Mouse (Mus musculus) lung, postnatal 14 days (tissue): Measurements from ENCODE around the gene Gga2.

Experiments
- DNase-seq: peaks from one replicate; pipeline ENCODE4 v3.0.0; 2021

Gga2 gene

DNA sequence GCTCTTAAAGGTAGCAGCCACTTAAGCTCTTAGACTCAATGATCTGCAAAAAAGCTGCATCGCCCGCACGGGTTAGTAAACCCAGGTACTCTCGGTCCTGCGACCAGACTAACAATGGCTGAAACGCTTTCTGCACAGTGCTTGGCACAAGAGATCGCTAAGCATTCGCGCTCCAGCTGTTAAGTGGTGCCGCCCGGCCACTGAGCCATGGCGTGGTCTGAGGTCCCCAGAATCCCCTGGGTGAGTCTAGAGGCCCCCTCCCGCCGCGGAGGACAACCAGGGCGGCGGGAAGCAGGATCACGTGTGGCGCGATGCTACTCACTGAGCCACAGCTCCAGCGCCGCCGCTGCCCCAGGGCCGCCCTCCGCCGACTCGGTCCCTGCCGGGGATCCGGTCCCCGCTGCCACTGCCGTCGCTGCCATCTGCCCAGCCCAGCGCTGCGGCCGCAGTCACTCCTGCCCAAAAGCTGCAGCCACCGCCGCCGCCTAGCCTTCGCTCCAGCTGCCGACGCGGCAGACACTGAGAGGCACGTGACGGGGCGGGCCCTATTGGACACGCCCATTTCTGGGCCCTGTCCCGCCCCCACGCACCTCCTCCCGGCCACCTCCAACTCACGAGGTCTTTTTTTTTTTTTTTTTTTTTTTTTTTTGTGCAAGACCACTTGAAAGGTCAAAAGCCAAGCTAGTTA is at the start of gene Gga2:
Gene Gga2, minus strand, starts transcription at position 556 of the 688 bp plus-strand sequence.
- peak; percentile 88 for DNase-seq

GRCm38 (mm10) chr7:122067517-122068381 is 46.7 kb upstream of the Gga2 start:
- DNase-seq = no peak

DNA sequence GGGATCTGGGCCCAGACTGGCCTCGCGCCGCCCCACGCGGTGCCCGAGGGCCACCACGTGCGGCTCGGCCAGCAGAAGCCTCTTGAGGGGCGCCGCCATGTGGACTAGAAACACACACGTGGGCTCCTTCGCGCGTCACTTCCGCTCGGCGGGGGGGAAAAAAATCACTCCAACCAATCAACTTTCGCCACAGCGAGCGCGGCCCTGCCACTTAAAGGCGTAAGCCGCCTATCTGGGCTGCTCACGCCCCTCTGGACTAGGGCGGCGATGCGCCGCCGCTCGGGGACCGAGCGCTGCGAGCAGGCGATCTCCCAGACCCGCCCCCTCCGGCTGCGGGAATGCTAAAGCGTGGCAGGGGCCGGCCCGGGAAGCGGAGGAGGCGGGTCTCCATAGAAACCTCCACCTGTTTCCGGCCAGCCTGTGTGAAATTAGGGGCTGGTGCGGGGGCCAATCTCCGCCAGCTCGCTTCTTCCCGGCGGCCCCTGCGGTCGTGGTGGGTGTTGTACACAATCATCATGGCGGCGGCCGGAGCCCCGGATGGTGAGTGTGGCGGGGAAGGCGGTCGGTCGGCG is 46.0 kb upstream of the Gga2 start, which contains the start of the genes Ubfd1 and Ears2:
Gene Ubfd1, plus strand, starts transcription at position 231 of the 572 bp plus-strand sequence.
Gene Ears2, minus strand, starts transcription at position 319 of the 572 bp plus-strand sequence.
- DNase-seq = peak; percentile 95

DNA sequence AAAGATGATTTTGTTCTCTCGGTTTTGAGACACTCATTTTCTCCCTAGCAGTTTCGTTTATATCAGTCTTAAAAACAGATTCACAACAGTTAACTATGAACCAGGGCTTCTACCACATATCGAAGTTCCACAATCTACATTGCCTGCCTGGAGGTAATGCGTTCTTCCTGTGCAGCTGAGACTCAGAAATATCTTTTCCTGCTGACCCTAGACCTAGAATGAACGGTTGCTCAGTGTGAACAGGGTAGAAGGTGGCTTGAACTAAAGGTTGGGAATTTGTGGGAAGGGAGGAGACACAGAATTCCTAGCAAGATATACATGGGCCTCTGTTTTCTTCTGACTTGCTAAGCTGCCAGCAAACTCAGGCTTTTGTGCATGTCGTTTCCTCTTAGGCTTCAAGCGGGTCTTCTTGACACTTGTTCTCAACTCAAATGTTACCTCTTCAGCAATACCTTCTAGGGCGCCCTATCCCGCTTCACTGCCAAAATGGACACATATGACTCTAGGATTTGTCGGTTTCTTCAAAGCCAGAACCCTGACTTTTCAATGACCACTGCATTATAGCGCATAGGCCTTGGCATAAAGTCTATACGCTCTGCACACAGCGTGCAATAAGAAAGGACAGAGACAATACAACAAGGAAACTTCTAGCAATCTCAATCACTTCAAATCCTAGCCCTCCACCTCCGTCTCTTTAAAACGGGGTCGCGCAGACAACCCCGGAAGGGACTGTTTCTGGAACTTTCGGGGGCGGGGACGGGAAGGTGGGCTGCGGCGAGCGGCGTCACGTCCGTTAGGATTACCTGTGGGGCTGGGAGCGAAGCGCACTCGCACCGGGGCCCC is 45.3 kb upstream of the Gga2 start:
- no peak for DNase-seq

DNA sequence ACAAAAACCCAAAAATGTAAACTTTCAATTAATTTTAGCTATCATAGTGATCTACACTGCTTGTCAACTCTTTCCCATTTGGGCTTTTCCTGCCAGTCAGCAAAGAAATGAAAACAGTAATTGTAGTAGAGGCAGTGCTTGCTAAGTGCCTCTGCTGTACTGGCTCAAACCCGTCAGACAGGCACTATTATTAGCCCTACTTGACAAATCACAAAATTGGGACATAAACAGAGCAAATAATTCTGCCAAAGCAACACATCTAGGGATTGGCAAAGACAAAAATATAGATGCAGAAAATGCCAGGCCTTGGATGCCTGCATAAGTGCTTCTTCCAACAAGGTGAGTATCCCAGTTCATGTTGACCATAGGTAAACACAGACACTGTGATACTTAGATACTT is 44.6 kb upstream of the Gga2 start:
- no peak for DNase-seq

DNA sequence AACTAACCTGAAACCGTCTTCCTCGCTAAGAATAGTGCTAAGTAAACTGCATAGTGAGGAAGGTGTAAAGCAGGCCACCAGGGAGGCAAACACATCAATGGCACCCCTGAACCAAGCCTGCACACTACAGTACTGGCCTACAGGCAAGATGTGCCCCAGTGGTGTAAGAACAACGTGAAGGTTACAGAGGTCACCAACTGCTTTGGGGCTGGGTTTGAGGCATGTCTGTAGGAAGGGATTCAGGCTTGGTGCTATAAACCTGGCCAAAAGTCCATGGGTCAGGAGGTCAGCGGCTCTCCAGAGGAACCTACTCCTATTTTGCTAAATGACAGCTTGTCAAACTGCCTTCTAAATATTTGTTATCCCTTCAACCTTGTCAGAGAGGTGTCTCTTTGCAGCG is 35.6 kb upstream of the Gga2 start:
- DNase-seq = no peak

DNA sequence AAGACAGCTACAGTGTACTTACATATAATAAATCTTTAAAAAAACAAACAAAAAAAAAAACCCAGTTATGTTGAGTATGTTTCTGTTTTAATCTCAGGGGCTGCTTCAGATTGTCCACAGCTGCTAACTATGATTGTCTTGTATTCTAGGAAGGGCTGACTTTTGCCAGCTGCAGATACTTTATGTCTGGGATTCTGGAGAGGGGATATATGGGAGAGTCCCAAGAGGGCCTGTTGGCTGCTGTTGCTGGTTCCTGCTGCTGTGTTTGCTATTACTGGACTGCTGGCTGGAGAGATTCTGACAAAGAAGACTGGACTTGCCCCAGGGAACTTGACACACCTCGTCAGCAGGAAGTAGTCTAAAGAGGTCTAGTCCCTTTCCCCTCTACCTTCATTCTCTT is 29.8 kb upstream of the Gga2 start:
- DNase-seq = no peak

DNA sequence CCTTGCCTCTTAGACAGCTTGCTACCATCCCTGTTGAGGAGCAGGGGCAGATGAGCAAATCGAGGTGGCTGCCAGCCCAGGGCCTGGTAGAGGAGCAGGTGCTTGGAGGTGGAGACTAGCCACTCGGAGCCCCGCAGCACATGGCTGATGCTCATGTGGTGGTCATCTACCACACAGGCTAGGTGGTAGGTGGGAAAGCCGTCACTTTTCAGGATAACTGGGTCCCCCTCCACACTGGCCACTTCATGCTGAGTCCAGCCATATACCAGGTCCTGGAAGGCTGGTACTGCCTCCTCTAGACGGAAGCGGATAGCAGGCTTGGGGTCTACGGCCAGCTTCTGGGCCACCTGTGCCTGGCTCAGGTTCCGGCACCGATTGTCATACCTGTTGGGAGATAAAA is 27.2 kb upstream of the Gga2 start:
- DNase-seq = no peak

DNA sequence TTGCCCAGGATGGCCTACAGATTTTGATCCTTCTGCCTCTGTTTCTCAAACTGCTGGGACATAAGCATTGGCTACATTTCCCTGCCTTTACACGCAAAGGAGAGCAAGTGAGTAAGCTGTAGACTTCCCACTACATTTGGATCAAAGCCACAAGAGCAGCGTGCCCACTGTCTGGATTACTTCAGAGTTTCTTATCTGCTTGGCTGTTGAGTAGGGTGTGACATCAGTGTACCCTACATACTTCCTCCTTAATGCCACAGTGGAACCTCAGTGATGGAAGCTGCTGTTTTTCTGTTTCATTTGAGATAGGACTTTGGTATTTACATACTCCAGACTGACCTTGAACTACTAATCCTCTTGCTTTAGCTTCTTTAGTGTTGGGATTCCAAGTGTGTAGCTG is 25.8 kb upstream of the Gga2 start:
- no peak for DNase-seq

- DNase-seq = no peak
Measured at GRCm38 (mm10) chr7:122045711-122046110, 24.7 kb upstream of the Gga2 start.

DNA sequence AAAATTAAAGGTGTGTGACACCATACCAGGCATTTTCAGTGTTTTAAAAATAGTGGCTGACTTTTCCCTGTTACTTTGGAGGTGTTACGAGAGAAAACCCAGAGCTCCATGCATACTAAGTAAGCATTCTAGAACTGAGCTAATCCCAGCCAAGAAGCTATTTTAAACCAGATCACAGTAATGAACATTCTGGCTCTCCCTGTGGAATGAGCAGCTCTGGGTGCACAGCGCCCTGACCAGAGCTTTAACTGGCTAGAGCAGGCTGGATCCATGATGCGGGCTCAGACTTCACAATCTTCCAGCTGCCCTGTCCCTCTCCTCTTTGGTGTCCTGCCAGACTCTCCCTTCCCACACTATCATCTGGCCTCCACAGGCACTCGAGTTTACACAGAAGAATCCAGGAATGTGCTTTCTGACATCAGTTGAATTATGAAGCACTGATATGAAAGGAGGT is 24.2 kb upstream of the Gga2 start:
- DNase-seq = peak; percentile 34

DNA sequence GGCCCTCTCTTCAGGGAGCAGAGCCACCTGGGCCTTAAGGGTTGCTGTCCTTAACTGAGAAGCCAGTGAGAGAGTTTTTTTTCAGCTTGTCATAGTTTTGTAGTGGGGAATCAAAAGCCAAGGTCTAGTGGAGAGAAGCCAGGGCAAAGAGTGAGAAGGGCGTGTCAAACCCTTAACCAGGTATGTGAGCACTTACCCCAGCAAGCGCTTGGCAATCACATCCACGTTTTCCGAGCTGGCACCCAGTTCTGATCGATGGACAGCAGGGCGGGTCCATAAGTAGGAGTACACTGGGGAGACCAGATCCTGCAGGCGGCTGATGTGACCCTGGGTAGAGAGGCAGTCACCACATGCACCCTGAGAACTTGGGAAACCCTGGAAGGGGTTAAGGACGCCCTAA is 23.1 kb upstream of the Gga2 start:
- peak; percentile 25 for DNase-seq

DNA sequence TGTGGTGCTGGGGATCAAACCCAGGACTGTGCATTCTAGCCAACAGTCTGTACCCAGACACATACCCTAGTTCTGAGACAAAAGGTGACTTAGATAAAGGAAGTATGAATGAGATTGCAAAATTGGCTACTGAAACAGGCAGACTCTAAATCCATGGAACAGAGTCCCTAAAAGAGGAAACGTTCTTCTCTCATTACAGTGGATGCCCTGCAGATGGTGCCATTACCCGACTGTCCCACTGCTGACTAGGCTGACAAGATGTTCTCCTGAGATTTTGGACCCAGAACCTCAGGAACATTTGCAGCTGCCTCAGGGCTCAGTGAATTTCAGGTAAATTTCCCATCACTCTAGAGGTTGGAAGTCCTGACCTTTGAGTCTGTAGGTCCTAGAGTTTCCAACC is 13.3 kb upstream of the Gga2 start:
- DNase-seq = peak; percentile 28

- DNase-seq = no peak
Measured at GRCm38 (mm10) chr7:122033371-122033770, 12.3 kb upstream of the Gga2 start.

GRCm38 (mm10) chr7:122022131-122022530 is 1.1 kb upstream of the Gga2 start:
- no peak for DNase-seq

DNA sequence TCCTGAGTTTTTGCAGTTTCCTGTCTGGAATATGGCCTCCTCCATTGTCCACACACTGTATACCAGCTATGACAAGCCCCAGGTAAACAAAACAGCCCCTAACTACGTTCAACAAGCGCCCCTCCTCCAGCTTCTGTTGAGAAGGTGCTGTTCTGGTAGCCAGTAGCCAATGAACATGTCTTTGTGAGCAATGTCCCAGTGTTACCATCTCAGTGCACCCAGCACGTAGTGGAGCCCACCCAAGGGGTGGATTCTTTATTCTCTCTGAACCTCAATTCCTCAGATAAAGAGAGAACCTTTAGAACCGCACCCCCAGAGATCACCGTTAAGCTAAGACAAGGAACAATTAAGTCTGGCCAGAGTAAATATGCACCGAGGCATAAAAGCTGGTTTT is 752 bp downstream of the Gga2 start:
- peak; percentile 3 for DNase-seq

- DNase-seq = no peak
Measured at GRCm38 (mm10) chr7:122018978-122019377, 2.0 kb downstream of the Gga2 start.

DNA sequence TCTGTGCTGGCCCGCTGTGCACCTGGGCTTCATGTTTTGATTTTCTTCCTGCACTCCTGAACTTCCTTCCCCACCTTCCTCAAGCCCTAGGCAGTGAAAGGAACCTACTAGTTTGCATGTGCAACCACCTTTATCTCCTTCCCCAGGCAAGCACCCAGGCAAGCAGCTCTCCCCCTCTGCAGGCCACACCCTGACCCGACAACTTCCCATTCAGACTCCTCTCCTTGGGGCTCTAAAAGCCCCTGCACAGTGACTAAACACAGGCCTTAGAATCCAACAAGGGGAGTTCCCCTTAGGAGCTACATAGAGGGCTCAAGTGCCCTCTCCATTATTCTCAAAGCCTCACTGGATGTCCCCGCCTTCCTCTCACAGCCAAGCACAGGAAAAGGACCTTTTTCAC is 2.8 kb downstream of the Gga2 start:
- peak; percentile 6 for DNase-seq

GRCm38 (mm10) chr7:122015734-122016133 is 5.3 kb downstream of the Gga2 start:
- no peak for DNase-seq

DNA sequence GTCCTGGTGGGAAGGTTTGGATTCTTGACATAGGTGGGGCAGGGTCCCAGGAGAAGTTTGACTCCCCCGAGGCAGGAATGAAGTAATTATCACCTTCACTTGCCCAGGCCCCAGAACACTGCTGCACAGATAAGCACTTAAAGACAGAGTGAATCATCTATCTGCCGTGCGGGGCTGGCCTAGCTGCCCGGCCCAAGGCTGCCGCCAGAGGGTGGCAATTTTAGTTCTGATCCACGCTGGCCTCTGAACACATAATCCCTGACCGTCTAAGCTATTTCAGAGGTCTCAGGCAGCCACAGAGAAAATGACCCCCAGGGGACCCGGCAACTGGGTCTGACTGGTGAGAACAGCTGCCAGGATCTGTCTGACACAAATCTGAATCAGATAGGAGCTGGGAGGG is 5.9 kb downstream of the Gga2 start:
- DNase-seq = peak; percentile 4

DNA sequence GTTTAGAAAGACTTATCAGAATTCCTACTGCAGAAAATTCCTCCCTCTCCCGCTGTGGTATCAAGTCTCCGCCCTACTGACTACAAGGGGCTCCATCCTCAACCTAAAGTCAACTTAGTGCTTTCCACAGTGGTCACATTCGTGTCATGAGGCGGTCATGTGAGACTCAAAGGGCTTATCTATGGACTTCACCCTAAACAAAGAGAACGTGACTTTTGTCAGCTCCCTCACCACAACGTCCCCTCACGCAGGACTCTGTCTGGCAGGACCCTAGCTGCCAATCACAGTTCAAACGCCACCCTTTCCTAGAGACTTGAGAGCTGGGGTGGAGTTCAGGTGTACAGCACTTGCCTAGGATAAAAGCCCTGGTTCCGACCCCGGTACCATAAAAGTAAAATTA is 8.1 kb downstream of the Gga2 start:
- DNase-seq = no peak

GRCm38 (mm10) chr7:122012370-122012769 is 8.7 kb downstream of the Gga2 start:
- DNase-seq = no peak

- DNase-seq = no peak
Measured at GRCm38 (mm10) chr7:122000396-122000795, 20.6 kb downstream of the Gga2 start.
